Mouse (Mus musculus) bone marrow macrophage, adult 2 months (primary cell): ENCODE measurements at regions not wholly inside any gene's neighbourhood (a gene's known extent, or its start where the extent isn't known, plus 50 kb on each side); places are given as distances from the start of the nearest gene placed in this dataset.

Source experiments
- CTCF ChIP-seq: IDR thresholded peaks from 2 replicates; pipeline ENCODE4 v1.5.1; 2012; ENCODE audit warnings: low read depth, mild to moderate bottlenecking, low read length, moderate library complexity
- POLR2A ChIP-seq: IDR thresholded peaks from 2 replicates; pipeline ENCODE4 v1.6.1; 2012; ENCODE audit warnings: mild to moderate bottlenecking, low read depth, low read length, borderline replicate concordance

GRCm38 (mm10) chr13:58490829-58491228, 87.7 kb upstream of the Hnrnpk start:
- TF ChIP-seq POLR2A: no peak
- TF ChIP-seq CTCF: no peak
